Mouse (Mus musculus) cerebellum, adult 2 months (tissue): ENCODE measurements around the gene Kcnip1.

Experiments used
- CTCF ChIP-seq: fragments of 200-500 bp; IDR thresholded peaks from 2 replicates; pipeline ENCODE4 v1.5.1; 2011; ENCODE audit warnings: low read depth, mild to moderate bottlenecking, control low read depth, low read length, moderate library complexity, borderline replicate concordance; ENCODE audit not compliant: insufficient read depth
- POLR2A ChIP-seq: fragments of 200-500 bp; IDR thresholded peaks from 2 replicates; pipeline ENCODE4 v1.6.1; 2011; ENCODE audit warnings: low read length, control low read depth, borderline replicate concordance; ENCODE audit not compliant: insufficient read depth

GRCm38 (mm10) chr11:33927836-33928235, 65.1 kb downstream of the Kcnip1 start:
- no peak for TF ChIP-seq CTCF
- no peak for TF ChIP-seq POLR2A
